ENCODE assay signal across 16 mouse cellular contexts in the genomic region with DNA sequence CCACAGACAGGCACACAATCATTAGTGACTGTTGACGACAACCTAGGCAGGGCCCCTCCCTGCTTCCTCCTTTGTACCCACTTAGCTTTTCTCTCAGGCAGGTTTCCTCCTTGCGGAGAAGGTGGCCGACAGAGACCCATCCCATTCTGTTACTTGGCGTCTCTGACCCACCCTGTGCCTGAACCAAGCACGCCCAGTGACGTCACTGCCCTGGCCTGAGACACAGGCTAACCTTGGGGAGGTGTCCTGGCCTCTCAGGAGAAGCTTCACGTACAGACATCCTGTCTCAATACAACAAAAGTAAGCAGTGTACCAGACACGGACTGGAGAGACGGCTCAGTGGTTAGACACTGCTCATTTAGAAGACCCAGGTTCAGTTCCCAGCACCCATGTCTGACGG.
"Had no signal": no experiment of that assay in that cellular context is flagged by ENCODE, and none has a peak within 500 bp of the region (broad histone marks: within the 10 kb centered on the region; RNA-seq: fewer than 3 reads in every experiment).

No protein-coding gene starts in this region.

- H3K27me3 ChIP-seq: kidney, embryonic 15.5 days; limb, embryonic 12.5 days; limb, embryonic 15.5 days had no signal

- H3K9me3 ChIP-seq: kidney, embryonic 15.5 days; limb, embryonic 12.5 days; limb, embryonic 15.5 days had no signal

- H3K4me3 ChIP-seq: kidney, embryonic 15.5 days; limb, embryonic 12.5 days; limb, embryonic 15.5 days had no signal

- H3K9ac ChIP-seq: kidney, embryonic 15.5 days; limb, embryonic 12.5 days; limb, embryonic 15.5 days; lung, embryonic 14.5 days had no signal

- H3K4me2 ChIP-seq: kidney, embryonic 15.5 days; limb, embryonic 12.5 days; limb, embryonic 15.5 days; lung, embryonic 14.5 days; midbrain, embryonic 11.5 days had no signal

- ATAC-seq: inflammation-experienced regulatory T-cells, adult 6 months; intestine, embryonic 16.5 days had no signal

- DNase-seq: kidney, adult 18-20 months; kidney, postnatal 14 days; left cerebral cortex, postnatal 4 days; lung, embryonic 14.5 days; lung, postnatal 10 days; lung, postnatal 36 days; midbrain, embryonic 14.5 days; thymus, adult 2 months; thymus, postnatal 14 days; thymus, postnatal 4 days had no signal

- H3K27ac ChIP-seq: limb, embryonic 12.5 days; limb, embryonic 15.5 days had no signal
